Comparison of ENCODE assay signal across 19 mouse cellular contexts in the genomic region with DNA sequence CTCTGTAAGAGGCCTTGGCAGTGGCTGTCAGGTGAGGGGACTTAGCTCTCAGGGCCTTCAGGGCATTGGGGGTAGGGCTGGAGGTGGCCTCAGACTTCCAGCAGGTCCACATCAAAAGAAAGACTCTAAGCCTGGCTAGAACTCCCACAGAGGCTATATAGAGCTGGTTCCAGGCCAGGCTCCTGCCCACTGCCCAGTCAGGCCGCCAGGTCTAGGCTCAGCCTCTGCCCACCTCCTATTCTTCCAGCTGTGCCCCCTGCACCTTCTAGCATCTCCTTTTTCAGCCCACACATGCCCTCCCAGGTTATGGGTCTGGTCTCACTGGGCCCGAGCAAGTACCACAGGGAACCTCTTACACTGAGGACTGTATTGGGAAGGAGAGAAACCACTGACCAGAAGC. TPM values are rescaled to one million over a fixed set of nuclear protein-coding genes. Genes with fewer than 3 reads are reported as not detected.
A peak's percentile ranks its signal among the peaks of the same experiment; 100 is the strongest.
DNase-seq lines count a peak whose midpoint lies in the region; ATAC-seq and TF ChIP-seq lines count a peak whose summit lies in the region.
"Had no signal": no experiment of that assay in that cellular context is flagged by ENCODE, and none has a peak within 500 bp of the region (broad histone marks: within the 10 kb centered on the region; RNA-seq: fewer than 3 reads in every experiment).

No protein-coding gene starts in this region.

- H3K9ac ChIP-seq in forebrain, embryonic 14.5 days (ENCODE audit: low read length), result peak overlapping the region; percentile 100
- peak overlapping the region; percentile 47; the same call in 1 of the 2 replicates for H3K9ac ChIP-seq in hindbrain, embryonic 16.5 days (ENCODE audit: low read depth, low read length)
- H3K9ac ChIP-seq: limb, embryonic 13.5 days had no signal

- intact Hi-C loops in left cerebral cortex, adult 2 months (cut with DNase I), result no loop called here

- H3K4me1 ChIP-seq in forebrain, embryonic 14.5 days (ENCODE audit: control insufficient read depth, insufficient read depth, low read length), result peaks cover 83% of the 10 kb centered on the region
- peaks cover 61% of the 10 kb centered on the region for H3K4me1 ChIP-seq in hindbrain, embryonic 16.5 days (ENCODE audit: control insufficient read depth, insufficient read depth, low read depth, low read length)
- peaks cover 59% of the 10 kb centered on the region for H3K4me1 ChIP-seq in olfactory bulb, adult 2 months (ENCODE audit: control insufficient read depth, insufficient read depth, low read length)
- H3K4me1 ChIP-seq: limb, embryonic 13.5 days had no signal

- no peak for TF ChIP-seq CTCF in left cerebral cortex, adult 2 months (IDR thresholded peaks at IDR 0.05)
- TF ChIP-seq CTCF in olfactory bulb, adult 2 months (IDR thresholded peaks at IDR 0.05; ENCODE audit: insufficient read depth, low read depth, low read length), result no peak

- H3K9me3 ChIP-seq in forebrain, embryonic 14.5 days (replicated peaks; ENCODE audit: control insufficient read depth, low read length), result no peaks in the 10 kb centered on the region
- H3K9me3 ChIP-seq in hindbrain, embryonic 16.5 days (ENCODE audit: control insufficient read depth, low read length), result no peaks in the 10 kb centered on the region
- H3K9me3 ChIP-seq: limb, embryonic 13.5 days had no signal

- 36% methylated on average over 2 of the region's 2 CpGs for WGBS in forebrain, embryonic 14.5 days
- 58% methylated on average over 2 of the region's 2 CpGs for WGBS in hindbrain, embryonic 16.5 days
- whole genome bisulfite sequencing in olfactory bulb, adult 2 months, result 60% methylated on average over 2 of the region's 2 CpGs

- no peak for ATAC-seq in forebrain, embryonic 14.5 days
- ATAC-seq in hindbrain, embryonic 16.5 days, result no peak
- ATAC-seq: intestine, postnatal 0 days had no signal

- peak overlapping the region; percentile 98 for H3K4me2 ChIP-seq in forebrain, embryonic 14.5 days (ENCODE audit: low read length)
- H3K4me2 ChIP-seq in hindbrain, embryonic 16.5 days (ENCODE audit: low read length), result no peak overlapping the region
- H3K4me2 ChIP-seq: limb, embryonic 13.5 days had no signal

- H3K4me3 ChIP-seq in left cerebral cortex, adult 2 months, result no peak overlapping the region
- no peak overlapping the region for H3K4me3 ChIP-seq in forebrain, embryonic 14.5 days (ENCODE audit: low read depth, low read length)
- no peak overlapping the region for H3K4me3 ChIP-seq in hindbrain, embryonic 16.5 days (ENCODE audit: low read length)
- no peak overlapping the region for H3K4me3 ChIP-seq in olfactory bulb, adult 2 months (ENCODE audit: insufficient read depth, low read depth, low read length)
- H3K4me3 ChIP-seq: heart, adult 2 months; limb, embryonic 13.5 days; myocyte had no signal

- peak overlapping the region; percentile 83 for H3K27ac ChIP-seq in left cerebral cortex, adult 2 months
- H3K27ac ChIP-seq in forebrain, embryonic 14.5 days (ENCODE audit: low read depth, low read length), result peak overlapping the region; percentile 97
- H3K27ac ChIP-seq in hindbrain, embryonic 16.5 days (ENCODE audit: low read depth, low read length), result peak overlapping the region; percentile 95
- 0 out of 2 replicates have a peak overlapping the region, but pooled peaks have one; percentile 9 for H3K27ac ChIP-seq in olfactory bulb, adult 2 months (ENCODE audit: insufficient read depth, low read depth, low read length)
- H3K27ac ChIP-seq: heart, adult 2 months; limb, embryonic 13.5 days; macrophage had no signal

- no peak for DNase-seq in left cerebral cortex, adult 2 months (ENCODE audit: extremely low spot score in 1 of 2, low spot score in 2 of 2)
- DNase-seq in left cerebral cortex, adult 18-20 months (ENCODE audit: low spot score in 2 of 2), result no peak
- DNase-seq in forebrain, embryonic 14.5 days (ENCODE audit: low spot score), result no peak
- no peak for DNase-seq in frontal cortex, adult 2 months (ENCODE audit: extremely low spot score in 1 of 2, low spot score in 1 of 2)
- DNase-seq in gastrocnemius, postnatal 10 days, result no peak
- DNase-seq: adrenal gland, postnatal 25 days; heart, adult 2 months; heart, postnatal 14 days; kidney, postnatal 14 days; retina, postnatal 1 day; thymus, postnatal 4 days had no signal

- TF ChIP-seq POLR2A in olfactory bulb, adult 2 months (IDR thresholded peaks at IDR 0.05; ENCODE audit: insufficient read depth, low read depth, low read length), result no peak

- H3K27me3 ChIP-seq in forebrain, embryonic 14.5 days (replicated peaks; ENCODE audit: control insufficient read depth, insufficient read depth, low read length), result no peaks in the 10 kb centered on the region
- H3K27me3 ChIP-seq in hindbrain, embryonic 16.5 days (replicated peaks; ENCODE audit: control insufficient read depth, insufficient read depth, low read length), result no peaks in the 10 kb centered on the region

- H3K36me3 ChIP-seq in forebrain, embryonic 14.5 days (ENCODE audit: control insufficient read depth, insufficient read depth, low read length), result peaks cover 93% of the 10 kb centered on the region
- peaks cover 13% of the 10 kb centered on the region for H3K36me3 ChIP-seq in hindbrain, embryonic 16.5 days (ENCODE audit: control insufficient read depth, insufficient read depth, low read length)
- H3K36me3 ChIP-seq: limb, embryonic 13.5 days had no signal

RNA-seq across cellular contexts. Expression of gene Rhbg, which starts 29.6 kb away (rescaled TPM):
- total RNA-seq in left cerebral cortex, adult 2 months (2021), result not detected
- not detected for total RNA-seq in left cerebral cortex, adult 18-20 months (2021)
- 0.25 TPM in 1 of 2 replicates, not detected in the other for polyA plus RNA-seq in forebrain, embryonic 14.5 days (2014; fragmentation: Nextera tagmentation; extraction: Ambion mirVana)
- polyA plus RNA-seq in hindbrain, embryonic 16.5 days (2015; fragmentation: Nextera tagmentation; extraction: Ambion mirVana), result 0.52 and 0.99 TPM in 2 replicates
- polyA plus RNA-seq in olfactory bulb, adult 2 months (2012; ENCODE audit: insufficient read depth, insufficient read length, low replicate concordance, missing spikeins), result not detected in 2 replicates
- not detected in 2 replicates for polyA plus RNA-seq in frontal cortex, adult 2 months (2012; rRNA removed)
- total RNA-seq in gastrocnemius, postnatal 10 days (2021), result not detected
- total RNA-seq: heart, adult 2 months; heart, postnatal 14 days; layer of hippocampus, postnatal 25 days had no signal
- polyA plus RNA-seq: C2C12, macrophage, myocyte had no signal

Comparison
In these comparisons a context has a peak if more than half of its experiments do, and no peak if none do; other contexts are left out.
1. H3K27ac ChIP-seq: peak in every context shown above with its lines; median percentile 97 in forebrain, embryonic 14.5 days; 95 in hindbrain, embryonic 16.5 days; 83 in left cerebral cortex, adult 2 months; 9 in olfactory bulb, adult 2 months.